Mouse (Mus musculus) liver, adult (tissue): ENCODE results near the gene Gpsm2.
A peak's percentile ranks its signal among the peaks of the same experiment; 100 is the strongest.

Experiments used
- GATA4 ChIP-seq: IDR thresholded peaks from 2 replicates; pipeline ENCODE4 v1.6.1; 2014; ENCODE audit warnings: mild to moderate bottlenecking, low read length; ENCODE audit not compliant: insufficient replicate concordance

Gpsm2 gene

DNA sequence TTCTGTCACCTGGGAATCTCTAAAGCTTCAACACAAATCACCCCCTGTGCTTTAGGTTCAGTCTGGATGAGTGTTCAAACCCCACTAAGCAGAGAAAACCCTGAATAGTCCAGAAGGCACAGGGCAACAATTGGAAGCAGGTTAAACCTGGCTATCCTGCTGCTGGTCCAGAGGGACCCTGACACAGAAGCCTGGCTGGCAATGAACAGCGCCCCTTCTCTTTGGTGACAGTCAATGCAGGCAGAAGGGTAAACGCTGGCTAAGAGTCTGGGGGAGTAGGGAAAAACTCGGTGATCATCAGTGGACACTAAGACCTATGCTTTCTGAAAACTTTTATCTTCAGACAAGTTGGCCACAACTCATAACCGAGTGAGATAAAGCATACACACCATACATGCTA is 22.3 kb downstream of the Gpsm2 start:
- no peak for TF ChIP-seq GATA4

DNA sequence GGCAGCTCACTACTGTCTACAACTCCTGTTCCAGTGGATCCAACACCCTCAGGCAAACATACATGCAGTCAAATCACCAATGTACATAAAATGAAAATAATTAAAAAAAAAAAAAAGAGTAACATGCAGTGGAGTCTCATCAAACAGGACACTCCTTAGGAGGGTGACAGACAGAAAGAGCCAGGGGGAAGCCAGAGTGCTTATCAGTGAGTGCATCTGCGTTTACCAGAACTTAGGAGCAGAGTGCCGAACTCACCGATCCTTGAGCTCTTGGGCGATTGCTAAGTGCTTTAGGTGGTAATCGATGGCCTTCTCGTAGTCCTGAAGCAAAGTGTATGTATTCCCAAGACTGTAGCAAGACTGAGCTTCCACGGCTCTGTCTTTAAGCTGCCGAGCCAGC is 23.4 kb downstream of the Gpsm2 start:
- TF ChIP-seq GATA4 = no peak

DNA sequence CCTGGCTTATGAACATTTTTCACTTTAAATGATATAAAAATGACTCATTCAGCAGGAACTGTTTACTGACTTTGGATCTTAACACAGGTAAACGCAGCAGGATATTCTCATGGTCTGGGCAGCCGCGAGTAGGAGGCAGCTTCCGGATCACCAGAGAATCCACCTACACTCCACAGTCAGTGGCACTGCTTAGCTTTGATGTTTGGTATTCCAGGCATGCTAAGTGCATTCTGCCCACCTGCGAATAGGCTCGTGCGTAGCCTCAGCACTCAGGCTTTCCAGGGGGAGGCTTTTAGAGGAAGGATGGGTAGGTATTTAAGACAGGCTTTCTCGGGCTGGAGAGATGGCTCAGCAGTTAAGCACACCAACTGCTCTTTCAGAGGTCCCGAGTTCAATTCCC is 27.8 kb downstream of the Gpsm2 start:
- TF ChIP-seq GATA4 = no peak

DNA sequence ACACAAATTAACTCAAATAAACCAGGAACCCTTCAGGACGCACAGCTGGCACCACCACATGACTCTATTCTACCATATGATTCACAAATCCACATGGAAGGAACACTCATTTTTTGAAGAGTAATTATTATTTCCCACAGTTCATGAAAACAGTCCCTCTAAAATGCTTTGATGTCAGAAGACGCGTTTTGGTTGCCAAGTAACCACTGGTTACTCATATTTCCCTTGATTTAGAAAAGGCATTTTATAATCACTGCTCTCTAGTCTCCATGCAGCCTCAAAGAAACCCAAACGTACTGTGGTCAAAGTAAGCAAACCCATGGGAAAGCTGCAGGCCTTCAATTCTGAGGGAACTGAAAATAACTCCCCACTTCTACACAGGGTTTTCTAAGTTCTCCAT is 32.1 kb downstream of the Gpsm2 start:
- no peak for TF ChIP-seq GATA4

DNA sequence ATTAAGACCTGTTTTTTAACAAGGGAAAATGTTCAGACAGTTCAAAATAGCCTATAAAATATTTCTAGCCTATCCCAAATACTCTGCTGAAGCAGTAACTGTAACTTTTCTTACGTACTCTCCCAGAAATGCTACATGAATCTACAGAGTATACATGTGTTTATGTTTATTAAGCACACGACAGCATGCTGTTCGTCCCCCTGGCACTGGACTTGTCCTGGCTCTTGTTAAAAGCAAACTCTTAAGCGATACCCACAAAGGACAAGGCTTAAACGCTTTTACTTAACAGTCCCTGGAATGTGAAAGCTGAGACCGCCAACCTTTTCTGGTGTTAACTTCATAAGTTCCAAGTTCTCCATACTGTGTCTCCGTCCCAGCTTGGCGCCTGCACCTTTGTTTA is 32.7 kb downstream of the Gpsm2 start:
- TF ChIP-seq GATA4 = no peak

DNA sequence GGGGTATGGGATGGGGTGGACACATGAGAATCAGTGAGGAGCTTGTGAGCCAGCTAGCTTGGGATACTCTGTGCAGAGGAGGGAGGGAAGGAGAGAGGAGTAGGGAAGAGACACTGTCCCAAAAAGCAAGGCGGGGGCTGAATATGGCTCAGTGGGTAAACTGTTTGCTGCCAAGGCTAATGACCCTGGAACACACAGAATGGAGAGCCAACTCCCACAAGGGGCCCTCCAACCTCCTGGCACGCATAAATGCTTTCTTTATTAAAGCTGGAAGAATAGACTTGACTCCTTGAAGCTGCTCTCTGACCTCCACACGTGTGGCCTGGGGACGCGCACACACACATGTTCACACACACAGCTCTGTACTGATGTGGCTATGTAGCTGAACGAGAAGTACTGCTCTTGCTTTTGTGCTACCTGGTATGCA is 33.1 kb downstream of the Gpsm2 start:
- no peak for TF ChIP-seq GATA4

DNA sequence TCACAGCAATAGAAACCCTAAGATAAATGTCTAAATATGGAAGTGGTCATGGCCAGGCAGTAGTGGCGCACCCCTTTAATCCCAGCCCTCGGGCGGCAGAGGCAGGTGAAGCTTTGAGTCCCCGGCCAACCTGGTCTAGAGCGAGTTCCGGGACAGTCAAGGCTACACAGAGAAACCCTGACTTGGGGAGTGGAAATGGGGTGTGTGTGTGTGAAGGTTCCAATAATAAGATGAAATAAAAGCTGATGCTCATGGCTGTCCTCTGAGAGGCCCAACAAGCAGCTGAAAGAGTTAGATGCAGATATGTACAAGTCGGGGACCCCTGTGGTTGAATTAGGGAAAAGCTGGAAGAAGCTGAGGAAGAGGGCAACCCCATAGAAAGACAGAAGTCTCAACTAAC is 36.4 kb downstream of the Gpsm2 start:
- no peak for TF ChIP-seq GATA4

DNA sequence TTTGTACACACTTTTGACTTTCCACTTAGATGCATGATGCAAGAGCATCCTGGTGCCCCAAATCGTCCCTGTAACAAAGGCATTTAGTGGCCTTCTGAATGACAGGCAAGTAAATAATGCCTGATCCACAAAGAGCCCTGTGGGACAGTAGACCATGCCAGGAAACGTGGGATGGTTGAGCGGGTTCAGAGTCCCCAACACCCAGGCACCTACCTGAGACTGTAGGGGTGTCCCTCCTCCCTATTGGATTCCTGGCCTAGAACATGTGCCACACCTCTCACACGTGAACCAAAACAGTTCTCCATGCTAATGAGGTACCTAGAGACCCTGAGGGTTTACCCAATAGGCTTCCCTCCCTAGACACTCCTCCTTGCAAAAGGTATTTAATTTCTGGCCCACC is 41.1 kb downstream of the Gpsm2 start:
- no peak for TF ChIP-seq GATA4

DNA sequence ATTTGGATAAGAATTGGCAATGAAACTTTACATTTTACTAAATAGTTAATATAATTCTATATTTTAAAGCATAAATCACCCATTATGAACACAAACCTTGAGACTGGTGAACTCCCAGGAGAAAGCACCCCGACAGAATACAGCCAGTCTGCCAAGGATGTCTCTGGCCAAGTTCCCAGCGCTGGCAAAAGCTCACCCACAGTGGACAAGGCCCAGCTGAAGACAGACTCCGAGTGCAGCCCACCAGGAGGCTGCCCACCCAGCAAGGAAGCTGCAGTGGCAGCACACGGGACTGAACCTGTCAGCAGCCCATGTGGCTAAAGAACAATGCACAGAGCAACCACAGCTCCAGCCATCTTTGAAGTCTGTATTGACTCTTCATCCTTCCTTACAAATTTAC is 45.5 kb downstream of the Gpsm2 start:
- no peak for TF ChIP-seq GATA4

DNA sequence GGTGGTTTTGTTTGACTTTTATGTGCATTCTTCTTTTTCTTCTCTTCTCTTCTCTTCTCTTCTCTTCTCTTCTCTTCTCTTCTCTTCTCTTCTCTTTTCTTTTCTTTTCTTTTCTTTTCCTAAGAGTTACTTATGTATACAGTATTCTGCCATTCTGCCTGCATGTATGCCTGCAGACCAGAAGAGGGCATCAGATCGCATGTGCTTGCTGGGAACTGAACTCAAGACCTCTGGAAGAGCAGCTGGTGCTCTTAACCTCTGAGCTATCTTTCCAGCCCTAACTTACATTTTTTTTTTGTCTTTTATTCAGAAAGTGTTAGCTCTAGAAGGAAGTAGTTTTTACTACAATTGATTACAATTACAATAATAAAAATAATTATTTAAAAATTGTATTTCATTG is 61.2 kb downstream of the Gpsm2 start:
- no peak for TF ChIP-seq GATA4

DNA sequence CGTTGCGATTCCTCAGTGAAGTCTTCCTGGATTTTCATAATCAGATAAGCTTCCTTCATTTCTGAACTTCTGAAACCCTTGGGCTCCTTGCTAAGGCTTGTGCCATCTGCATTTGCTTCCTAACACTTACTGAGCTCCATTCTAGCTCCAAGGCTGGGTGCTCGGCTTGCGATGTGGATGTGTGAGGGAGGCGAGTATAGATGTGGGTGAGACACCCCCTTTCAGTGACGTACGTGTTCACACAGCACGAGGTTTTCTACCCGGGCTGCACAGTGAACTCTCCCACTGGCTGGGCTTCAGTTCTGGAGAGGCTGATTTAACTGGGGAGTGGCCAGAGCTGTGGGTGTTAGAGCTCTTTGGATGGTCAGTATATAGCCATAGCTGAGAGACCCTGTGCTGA is 63.5 kb downstream of the Gpsm2 start:
- no peak for TF ChIP-seq GATA4

DNA sequence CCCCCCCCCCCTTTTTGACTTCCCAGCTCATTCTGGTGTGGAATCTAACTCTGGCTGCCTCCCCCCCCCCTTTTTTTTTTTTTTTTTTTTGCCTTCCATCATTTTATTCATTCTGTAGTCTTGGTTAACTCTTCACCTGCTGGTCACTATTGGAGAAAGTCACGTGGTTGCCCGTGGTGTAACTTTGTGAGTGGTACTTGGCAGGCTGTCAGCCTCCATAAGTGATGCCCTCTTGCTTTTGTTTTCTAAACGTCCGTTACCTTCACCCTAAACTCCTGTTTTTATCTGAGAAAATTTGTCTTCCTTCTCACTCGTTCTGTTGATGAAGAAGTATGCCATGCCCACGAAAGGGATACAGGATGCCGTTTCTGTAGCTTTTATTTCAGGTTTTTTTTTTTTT is 66.6 kb downstream of the Gpsm2 start:
- no peak for TF ChIP-seq GATA4

DNA sequence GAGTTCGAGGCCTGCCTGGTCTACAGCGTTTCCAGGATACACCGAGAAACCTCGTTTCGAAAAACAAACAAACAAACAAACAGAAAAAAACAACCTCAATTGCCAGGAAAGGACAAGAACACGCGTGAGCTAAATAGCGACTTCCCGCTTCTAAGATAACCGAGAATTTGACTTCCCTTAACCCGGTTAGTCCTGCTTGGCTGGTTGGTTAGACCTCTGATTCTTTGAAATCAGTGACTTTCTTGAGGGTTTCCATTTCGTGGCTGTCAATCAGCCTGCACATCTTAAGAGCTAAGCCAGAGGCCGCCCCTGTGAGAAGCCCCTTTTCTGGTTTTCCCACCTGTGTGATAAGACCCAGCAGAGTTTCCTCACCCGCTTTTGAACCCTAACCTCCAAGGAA is 67.5 kb downstream of the Gpsm2 start:
- no peak for TF ChIP-seq GATA4

DNA sequence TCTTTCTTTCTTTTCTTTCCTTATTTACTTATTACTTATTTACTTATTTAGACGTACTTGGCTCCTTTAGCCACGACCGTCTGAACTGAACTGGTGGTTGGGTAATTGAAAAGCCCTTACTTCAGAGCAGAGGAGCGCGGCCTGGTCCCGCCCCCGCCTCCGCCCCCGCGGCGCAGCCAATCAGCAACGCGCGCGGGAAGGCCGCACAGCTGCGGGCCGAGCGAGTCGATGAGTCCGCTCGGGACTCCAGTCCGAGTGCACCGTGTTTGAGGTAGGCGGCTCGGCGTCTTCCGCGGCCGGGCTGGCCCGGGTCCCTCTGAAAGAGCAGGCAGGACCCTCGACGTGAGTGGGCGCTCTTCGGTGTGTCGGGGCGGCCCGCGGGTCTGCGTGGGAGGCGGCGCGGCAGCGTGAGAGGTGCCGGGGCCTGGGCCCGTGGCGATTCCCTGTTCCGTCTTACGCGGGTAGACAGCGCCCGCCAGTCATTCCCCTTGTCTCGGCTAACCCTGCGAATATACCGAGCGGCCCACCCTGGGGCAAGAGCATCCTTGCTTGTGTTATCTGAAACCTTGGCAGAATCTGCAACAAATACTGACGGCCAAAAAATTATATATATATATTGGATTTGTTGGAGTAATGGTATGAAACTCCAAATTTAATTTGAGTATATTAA is 68.3 kb downstream of the Gpsm2 start, which contains the start of gene Clcc1:
Gene Clcc1 (plus strand): TSS at position 204 of the 670 bp plus-strand sequence.
- TF ChIP-seq GATA4 = peak; percentile 62; the same call in 1 of the 2 replicates

DNA sequence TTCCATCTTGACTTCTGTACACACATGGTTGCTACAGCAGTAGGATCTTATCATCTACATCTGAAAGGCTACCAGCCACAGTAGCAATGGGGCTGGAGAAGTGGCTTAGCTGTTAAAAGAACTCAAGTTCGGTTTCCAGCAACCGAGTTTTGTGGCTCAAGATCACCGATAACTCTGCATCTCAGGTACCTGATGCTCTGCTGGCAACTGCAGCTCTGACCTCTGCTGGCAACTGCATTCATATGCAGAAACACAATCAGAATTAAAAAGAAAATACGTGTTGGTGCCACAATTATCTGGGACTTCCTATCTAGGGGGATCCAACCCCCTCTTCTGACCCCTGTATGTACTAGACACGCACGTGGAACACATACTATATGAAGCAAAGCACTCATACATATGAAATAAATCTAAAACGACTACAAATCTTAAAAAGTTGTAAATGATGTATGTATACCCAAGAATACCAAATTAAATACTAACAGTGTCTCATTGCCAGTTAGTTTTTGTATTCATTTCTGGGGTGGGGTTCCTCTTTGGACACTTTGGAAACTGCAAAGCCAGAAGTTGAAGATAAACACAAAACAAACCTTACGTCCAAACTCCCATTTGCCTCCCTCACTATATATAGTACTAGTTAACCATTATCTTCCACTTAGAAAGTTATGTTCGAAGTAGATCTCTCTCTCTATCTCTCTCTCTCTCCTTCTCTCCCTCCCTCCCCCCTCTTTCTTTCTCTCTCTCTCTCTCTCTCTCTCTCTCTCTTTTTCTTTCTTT is 69.1 kb downstream of the Gpsm2 start:
- no peak for TF ChIP-seq GATA4

DNA sequence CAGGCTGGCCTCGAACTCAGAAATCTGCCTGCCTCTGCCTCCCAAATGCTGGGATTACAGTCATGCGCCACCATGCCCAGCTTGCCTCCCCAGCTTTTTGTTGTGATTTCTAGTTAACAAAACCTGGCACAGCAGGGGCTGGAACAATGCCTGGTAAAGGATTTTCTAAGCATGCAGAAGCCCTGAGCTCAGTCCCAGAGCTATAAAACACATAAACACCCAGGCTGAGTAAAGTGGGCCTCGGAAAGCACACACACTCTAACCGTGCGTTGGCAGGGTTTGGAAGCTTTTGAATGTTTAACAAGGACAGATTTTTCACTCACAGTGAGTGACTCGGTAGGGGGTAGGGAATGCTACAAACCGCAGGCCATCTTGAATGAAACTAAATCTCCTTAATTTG is 76.1 kb downstream of the Gpsm2 start:
- no peak for TF ChIP-seq GATA4

DNA sequence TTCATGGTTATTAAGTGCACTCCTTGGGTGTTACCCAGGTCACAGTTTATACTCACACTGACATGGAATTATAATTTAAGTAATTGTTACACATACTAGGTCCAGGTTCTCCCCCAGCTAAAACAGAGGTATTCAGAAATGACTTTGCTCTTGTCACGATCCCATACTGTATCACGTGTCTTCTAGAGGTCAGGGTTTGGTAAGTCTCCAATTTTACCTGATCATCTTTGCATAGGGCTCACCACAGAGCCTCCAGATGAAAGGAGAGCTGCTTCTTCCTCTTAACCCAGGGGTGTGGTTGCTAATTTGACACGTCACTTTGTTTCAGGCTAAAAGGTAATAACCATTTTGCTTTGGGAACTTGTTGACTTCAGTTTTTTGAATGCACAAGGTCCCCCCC is 77.3 kb downstream of the Gpsm2 start:
- TF ChIP-seq GATA4 = no peak

DNA sequence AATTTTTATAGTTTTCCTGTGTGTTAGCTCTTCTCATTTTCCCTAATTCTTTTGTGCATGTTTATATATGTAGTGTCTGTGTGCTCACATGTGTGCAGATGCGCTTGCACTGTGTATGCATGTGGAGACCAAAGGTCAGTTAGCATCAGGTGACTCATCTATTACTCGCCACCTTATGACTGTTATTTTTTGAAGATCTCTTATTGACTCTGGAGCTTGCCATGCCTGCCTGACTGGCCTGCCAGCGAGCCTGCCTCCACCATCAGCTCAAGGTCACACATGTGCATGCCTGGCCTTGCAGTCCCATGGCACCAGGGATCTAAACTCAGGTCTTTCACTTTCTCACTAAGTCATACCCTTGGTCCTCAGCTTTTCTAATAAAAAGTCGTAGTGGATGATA is 81.1 kb downstream of the Gpsm2 start:
- TF ChIP-seq GATA4 = no peak
